Mouse (Mus musculus): ENCODE data around the gene Metrnl.
A peak's percentile ranks its signal among the peaks of the same experiment; 100 is the strongest.

Gene Metrnl

GRCm38 (mm10) chr11:121686091-121686490 is 15.3 kb upstream of the Metrnl start:
- DNase-seq = peak in 1 of 2 experiments; percentile 15

- DNase-seq = peak in 1 of 2 experiments; percentile 25
Measured at GRCm38 (mm10) chr11:121686674-121687073, 14.7 kb upstream of the Metrnl start.

GRCm38 (mm10) chr11:121688024-121688423 is 13.3 kb upstream of the Metrnl start:
- no peak for DNase-seq

GRCm38 (mm10) chr11:121695304-121696064 is 5.9 kb upstream of the Metrnl start:
- no peak for DNase-seq

GRCm38 (mm10) chr11:121697271-121697670 is 4.1 kb upstream of the Metrnl start:
- no peak for DNase-seq

GRCm38 (mm10) chr11:121698381-121698955 is 2.9 kb upstream of the Metrnl start:
- no peak for DNase-seq

- DNase-seq = peak; percentile 95 to 96
Measured at GRCm38 (mm10) chr11:121702111-121702894, 959 bp downstream of the Metrnl start.

- peak; percentile 71 to 83 for DNase-seq
Measured at GRCm38 (mm10) chr11:121702895-121703618, 1.7 kb downstream of the Metrnl start.

- DNase-seq = peak in 1 of 2 experiments; percentile 22
Measured at GRCm38 (mm10) chr11:121703619-121704215, 2.4 kb downstream of the Metrnl start.

- peak; percentile 22 to 28 for DNase-seq
Measured at GRCm38 (mm10) chr11:121706521-121707005, 5.2 kb downstream of the Metrnl start.

- no peak for DNase-seq
Measured at GRCm38 (mm10) chr11:121709278-121709677, 7.9 kb downstream of the Metrnl start.

- peak in 1 of 2 experiments; percentile 11 for DNase-seq
Measured at GRCm38 (mm10) chr11:121710245-121710644, 8.9 kb downstream of the Metrnl start.

GRCm38 (mm10) chr11:121712987-121713386 is 11.6 kb downstream of the Metrnl start:
- peak; percentile 23 to 43 for DNase-seq

GRCm38 (mm10) chr11:121713569-121713968 is 12.2 kb downstream of the Metrnl start:
- no peak for DNase-seq

- DNase-seq = peak; percentile 37 to 64
Measured at GRCm38 (mm10) chr11:121714745-121715485, 13.6 kb downstream of the Metrnl start.

- no peak for DNase-seq
Measured at GRCm38 (mm10) chr11:121717724-121718123, 16.4 kb downstream of the Metrnl start.

GRCm38 (mm10) chr11:121720752-121721151 is 19.4 kb downstream of the Metrnl start:
- peak in 1 of 2 experiments; percentile 48 for DNase-seq

- DNase-seq = no peak
Measured at GRCm38 (mm10) chr11:121722434-121722833, 21.1 kb downstream of the Metrnl start.

- no peak for DNase-seq
Measured at GRCm38 (mm10) chr11:121726625-121727024, 25.3 kb downstream of the Metrnl start.

- DNase-seq = no peak
Measured at GRCm38 (mm10) chr11:121734184-121734583, 32.8 kb downstream of the Metrnl start.

GRCm38 (mm10) chr11:121734892-121735291 is 33.5 kb downstream of the Metrnl start:
- no peak for DNase-seq
